Mouse (Mus musculus) hindbrain, embryonic 14.5 days (tissue): ENCODE measurements at regions not wholly inside any gene's neighbourhood (a gene's known extent, or its start where the extent isn't known, plus 50 kb on each side); places are given as distances from the start of the nearest gene placed in this dataset.

Source experiments
- ATAC-seq: fragments of 200-750 bp; cut with Nextera tagmentation; 2 replicates; pipeline ENCODE4 v1.8.0; 2017; ENCODE audit warnings: moderate number of reproducible peaks, mild to moderate bottlenecking, moderate TSS enrichment, moderate library complexity; ENCODE audit not compliant: low FRiP score
- DNase-seq: peaks from one replicate; pipeline ENCODE4 v3.0.0-alpha.2; 2015; ENCODE audit warnings: low spot score
- H3K27ac ChIP-seq: fragments of 300-500 bp; sonication (generic); 2 replicates; pipeline ENCODE4 v1.5.1; 2014; ENCODE audit warnings: mild to moderate bottlenecking, moderate library complexity
- H3K27me3 ChIP-seq: fragments of 300-500 bp; sonication (generic); 2 replicates; pipeline ENCODE4 v1.6.1; 2014; ENCODE audit warnings: mild to moderate bottlenecking, low read length, mixed read lengths; ENCODE audit not compliant: control insufficient read depth, insufficient read depth
- H3K36me3 ChIP-seq: fragments of 300-500 bp; sonication (generic); replicated peaks from 2 replicates; pipeline ENCODE4 v1.6.1; 2014; ENCODE audit not compliant: control insufficient read depth, insufficient read depth
- H3K4me1 ChIP-seq: fragments of 300-500 bp; sonication (generic); replicated peaks from 2 replicates; pipeline ENCODE4 v1.6.1; 2014; ENCODE audit warnings: antibody characterized with exemption, low read length, mixed read lengths; ENCODE audit not compliant: control insufficient read depth, insufficient read depth
- H3K4me2 ChIP-seq: fragments of 300-500 bp; sonication (generic); replicated peaks from 2 replicates; pipeline ENCODE4 v1.6.1; 2014; ENCODE audit warnings: mild to moderate bottlenecking, moderate library complexity
- H3K4me3 ChIP-seq: fragments of 300-500 bp; sonication (generic); replicated peaks from 2 replicates; pipeline ENCODE4 v1.5.1; 2014; ENCODE audit warnings: mild to moderate bottlenecking, low read length
- H3K9ac ChIP-seq: fragments of 300-500 bp; sonication (generic); 2 replicates; pipeline ENCODE4 v1.6.1; 2014
- H3K9me3 ChIP-seq: fragments of 300-500 bp; sonication (generic); 2 replicates; pipeline ENCODE4 v1.6.1; 2016; ENCODE audit warnings: low read length; ENCODE audit not compliant: control insufficient read depth
- WGBS: fragments of 180-500 bp; shearing (Covaris S2); extraction: QIAGEN DNeasy Blood & Tissue Kit; methylation state at CpG from one replicate; pipeline ENCODE4 v1.1.7; 2014; 5-methylcytosine and 5-hydroxymethylcytosine counted together

DNA sequence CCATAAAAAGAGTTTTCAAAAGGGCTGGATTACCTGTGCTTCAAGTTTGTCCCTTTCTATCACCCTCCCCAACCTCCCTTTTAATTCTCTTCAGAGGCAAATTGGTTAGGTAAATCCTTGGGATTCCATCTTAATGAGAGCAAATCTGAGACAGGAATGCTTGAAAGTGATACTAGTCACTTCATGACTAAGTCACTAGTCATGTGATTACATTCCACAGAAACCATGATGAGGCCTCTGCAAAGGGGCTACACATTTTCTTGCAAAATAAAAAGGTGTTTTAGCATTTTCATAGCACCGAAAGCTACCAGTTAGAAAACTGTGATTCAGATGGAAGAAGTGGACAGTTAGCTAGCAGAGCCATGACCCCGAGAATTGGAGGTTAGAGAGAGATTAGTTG is 473.0 kb upstream of the Gm9747 start:
- H3K36me3 ChIP-seq = no peaks in the 10 kb centered on the region

DNA sequence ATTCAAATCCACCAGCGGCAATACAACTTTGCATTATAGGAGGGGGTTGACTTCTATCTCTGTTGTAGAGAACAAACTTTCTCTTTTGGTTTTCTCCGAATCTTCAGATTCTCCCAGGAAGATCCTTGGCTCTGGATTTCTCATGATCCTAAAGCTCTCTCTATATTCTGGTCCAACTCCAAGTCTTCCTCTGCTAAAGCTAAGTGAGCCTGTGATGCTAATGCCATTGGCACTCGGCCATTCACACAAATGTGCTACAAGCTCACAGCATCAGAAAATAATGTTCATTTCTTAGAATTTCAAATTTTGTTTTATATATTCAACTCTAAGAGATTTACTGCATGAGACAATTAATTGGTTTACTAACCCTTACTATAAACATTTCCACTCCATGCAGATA is 461.2 kb upstream of the Gm9747 start:
- Histone ChIP-seq H3K4me1 (no peaks in the 10 kb centered on the region), H3K27me3 (no peaks in the 10 kb centered on the region), H3K4me2 (no peak overlapping the region), H3K4me3 (no peak overlapping the region), H3K9me3 (no peaks in the 10 kb centered on the region), H3K27ac (no peak overlapping the region), H3K36me3 (no peaks in the 10 kb centered on the region), H3K9ac (no peak overlapping the region)
- 91% methylated on average over 3 of the region's 3 CpGs for WGBS
- ATAC-seq (no peak), DNase-seq (no peak)

More for the DNA sequence above, 473.0 kb upstream of the Gm9747 start:
- Histone ChIP-seq H3K9me3 (peaks cover 4% of the 10 kb centered on the region; the same call in 1 of the 2 replicates), H3K4me1 (no peaks in the 10 kb centered on the region), H3K4me3 (no peak overlapping the region), H3K4me2 (no peak overlapping the region), H3K27me3 (no peaks in the 10 kb centered on the region), H3K9ac (no peak overlapping the region), H3K27ac (no peak overlapping the region)
- DNase-seq (no peak), ATAC-seq (no peak)
- WGBS = 96% methylated on average over 2 of the region's 2 CpGs

- Histone ChIP-seq H3K4me3 (no peak overlapping the region), H3K9me3 (no peaks in the 10 kb centered on the region), H3K36me3 (no peaks in the 10 kb centered on the region), H3K9ac (no peak overlapping the region), H3K4me2 (no peak overlapping the region), H3K27ac (no peak overlapping the region), H3K27me3 (no peaks in the 10 kb centered on the region), H3K4me1 (no peaks in the 10 kb centered on the region)
- DNase-seq (no peak), ATAC-seq (no peak)
These were observed 452.3 kb upstream of the Gm9747 start for GRCm38 (mm10) chr1:81780583-81780982.

DNA sequence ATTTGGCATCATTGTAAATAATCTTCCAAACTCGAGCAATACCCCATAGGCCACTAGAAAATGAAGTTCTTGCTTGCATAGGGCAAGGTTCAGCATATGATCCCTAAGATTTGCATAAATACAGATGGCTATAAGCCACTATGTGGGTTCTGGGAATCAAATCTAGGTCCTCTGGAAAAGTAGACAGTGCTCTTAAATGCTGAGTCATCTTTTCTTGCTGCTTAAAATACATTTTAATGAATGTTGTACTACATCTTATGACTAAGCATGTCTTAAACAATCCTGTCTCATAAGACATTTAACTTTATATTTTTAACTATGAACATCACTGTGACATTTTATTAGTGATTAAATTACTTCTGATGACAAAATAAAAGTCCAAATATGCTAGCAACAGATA is 448.6 kb upstream of the Gm9747 start:
- H3K36me3 ChIP-seq = no peaks in the 10 kb centered on the region
- H3K4me2 ChIP-seq = no peak overlapping the region
- no peak for ATAC-seq

GRCm38 (mm10) chr1:81794771-81795170 is 438.1 kb upstream of the Gm9747 start:
- Histone ChIP-seq H3K4me3 (no peak overlapping the region), H3K27me3 (no peaks in the 10 kb centered on the region), H3K27ac (no peak overlapping the region), H3K4me2 (no peak overlapping the region), H3K9me3 (no peaks in the 10 kb centered on the region), H3K36me3 (no peaks in the 10 kb centered on the region), H3K4me1 (no peaks in the 10 kb centered on the region), H3K9ac (no peak overlapping the region)
- no peak for ATAC-seq
- no peak for DNase-seq
- WGBS = 82% methylated on average over 2 of the region's 2 CpGs

More for the DNA sequence above, 448.6 kb upstream of the Gm9747 start:
- no peak overlapping the region for H3K4me3 ChIP-seq
- no peaks in the 10 kb centered on the region for H3K27me3 ChIP-seq
- no peaks in the 10 kb centered on the region for H3K9me3 ChIP-seq
- no peak overlapping the region for H3K9ac ChIP-seq
- DNase-seq = no peak
- no peaks in the 10 kb centered on the region for H3K4me1 ChIP-seq
- WGBS = 77% methylated on average over 1 of the region's 1 CpGs
- no peak overlapping the region for H3K27ac ChIP-seq

- ATAC-seq (no peak), DNase-seq (no peak)
- no peak overlapping the region for H3K27ac ChIP-seq
- WGBS = 86% methylated on average over 1 of the region's 1 CpGs
- no peaks in the 10 kb centered on the region for H3K36me3 ChIP-seq
- H3K27me3 ChIP-seq = no peaks in the 10 kb centered on the region
- no peak overlapping the region for H3K4me3 ChIP-seq
- no peaks in the 10 kb centered on the region for H3K4me1 ChIP-seq
- no peak overlapping the region for H3K4me2 ChIP-seq
- H3K9me3 ChIP-seq = no peaks in the 10 kb centered on the region
- H3K9ac ChIP-seq = no peak overlapping the region
These were observed 437.5 kb upstream of the Gm9747 start for GRCm38 (mm10) chr1:81795399-81795798.

GRCm38 (mm10) chr1:81811591-81811990 is 421.3 kb upstream of the Gm9747 start:
- H3K27ac ChIP-seq = no peak overlapping the region
- no peaks in the 10 kb centered on the region for H3K36me3 ChIP-seq
- H3K9me3 ChIP-seq = no peaks in the 10 kb centered on the region
- H3K9ac ChIP-seq = no peak overlapping the region
- no peaks in the 10 kb centered on the region for H3K4me1 ChIP-seq
- H3K27me3 ChIP-seq = no peaks in the 10 kb centered on the region
- H3K4me3 ChIP-seq = no peak overlapping the region
- H3K4me2 ChIP-seq = no peak overlapping the region
- ATAC-seq = no peak
- DNase-seq = no peak

- no peak overlapping the region for H3K9ac ChIP-seq
- DNase-seq (no peak), ATAC-seq (no peak)
- no peaks in the 10 kb centered on the region for H3K27me3 ChIP-seq
- no peaks in the 10 kb centered on the region for H3K9me3 ChIP-seq
- H3K4me1 ChIP-seq = no peaks in the 10 kb centered on the region
- no peak overlapping the region for H3K27ac ChIP-seq
- no peak overlapping the region for H3K4me2 ChIP-seq
- no peaks in the 10 kb centered on the region for H3K36me3 ChIP-seq
- no peak overlapping the region for H3K4me3 ChIP-seq
These were observed 414.0 kb upstream of the Gm9747 start for GRCm38 (mm10) chr1:81818884-81819283.

GRCm38 (mm10) chr1:81841966-81842365 is 390.9 kb upstream of the Gm9747 start:
- 91% methylated on average over 3 of the region's 3 CpGs for WGBS
- Histone ChIP-seq H3K4me1 (no peaks in the 10 kb centered on the region), H3K4me3 (no peak overlapping the region), H3K27ac (no peak overlapping the region), H3K9ac (no peak overlapping the region), H3K9me3 (no peaks in the 10 kb centered on the region), H3K4me2 (no peak overlapping the region), H3K36me3 (no peaks in the 10 kb centered on the region), H3K27me3 (no peaks in the 10 kb centered on the region)
- no peak for DNase-seq
- ATAC-seq = no peak

DNA sequence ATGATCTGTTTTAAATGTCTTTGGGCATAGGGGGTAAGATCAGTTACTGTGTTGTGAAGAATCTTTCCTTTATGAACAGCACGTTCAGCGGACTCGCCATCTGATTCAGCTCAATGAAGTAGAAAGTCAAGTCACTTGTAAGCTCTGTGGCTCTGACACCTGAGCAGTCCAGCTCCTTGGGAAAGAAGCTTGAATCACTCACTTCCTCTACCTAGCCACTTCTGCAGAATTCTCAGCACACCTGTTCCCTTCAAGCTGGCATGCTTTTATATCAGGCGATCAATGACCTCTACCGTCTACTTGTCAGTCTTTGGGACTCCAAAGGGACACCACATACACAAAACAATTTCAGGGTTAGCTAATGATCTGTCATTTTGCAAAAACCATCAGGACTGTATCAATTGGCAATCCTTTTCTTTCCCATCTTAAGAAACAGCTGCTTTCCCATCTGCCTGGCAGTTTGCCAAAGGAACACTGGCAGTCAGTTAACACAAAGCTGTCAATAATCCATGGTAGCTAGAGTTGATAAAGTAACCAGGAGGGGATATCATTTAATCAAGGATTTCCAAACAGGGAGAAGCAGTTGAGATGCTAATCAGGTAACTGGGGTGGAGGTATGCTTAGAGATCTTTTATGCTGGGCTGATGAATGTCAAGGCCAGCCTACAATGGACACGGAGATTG is 382.3 kb upstream of the Gm9747 start:
- Histone ChIP-seq H3K4me3 (no peak overlapping the region), H3K4me2 (no peak overlapping the region), H3K27me3 (no peaks in the 10 kb centered on the region), H3K36me3 (no peaks in the 10 kb centered on the region), H3K27ac (no peak overlapping the region), H3K9ac (no peak overlapping the region), H3K9me3 (no peaks in the 10 kb centered on the region), H3K4me1 (0 out of 2 replicates have a peak, but pooled peaks cover 8% of the 10 kb centered on the region)
- peak; percentile 36 for DNase-seq
- ATAC-seq = peak; percentile 34; the same call in 1 of the 2 replicates
- 64% methylated on average over 6 of the region's 6 CpGs for whole genome bisulfite sequencing
